Mouse (Mus musculus): ENCODE measurements around the gene Lctl. TPM values are rescaled to one million over a fixed set of nuclear protein-coding genes. Genes with fewer than 3 reads are reported as not detected.
"Not testable (repeated sequence)": the region's sequence is repeated elsewhere in the genome, so short reads cannot be mapped to it uniquely, and the experiment has no call there.

The Lctl gene
- total and polyA plus RNA-seq, 2 experiments from 2014 or later: not detected

DNA sequence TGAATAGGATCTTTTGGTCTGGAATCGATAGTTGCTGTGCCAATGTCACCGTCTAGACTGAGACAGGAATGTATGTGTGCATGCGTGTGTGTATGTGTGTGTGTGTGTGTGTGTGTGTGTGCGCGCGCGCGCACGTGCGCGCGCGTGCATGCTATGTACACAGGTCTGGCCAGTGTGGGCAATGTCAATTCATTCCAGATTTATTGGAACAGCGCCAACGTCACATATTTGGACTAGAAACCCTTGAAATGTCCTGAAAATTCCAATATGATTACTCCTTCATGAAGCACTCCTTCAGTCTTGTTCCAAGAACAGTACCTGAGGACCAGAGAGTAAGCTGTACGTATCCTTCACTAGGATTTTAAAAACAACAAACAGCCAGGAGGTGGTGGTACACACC is 6.4 kb upstream of the Lctl start:
- Histone ChIP-seq H3K9me3 (ENCODE audit: low read length) (no peaks in the 10 kb centered on the region), H3K4me1 (ENCODE audit: insufficient read depth) (no peaks in the 10 kb centered on the region), H3K36me3 (ENCODE audit: insufficient read depth) (no peaks in the 10 kb centered on the region), H3K27me3 (ENCODE audit: insufficient read depth, low read length) (no peaks in the 10 kb centered on the region), H3K4me3 (ENCODE audit: low read depth, low read length) (no peak overlapping the region), H3K4me2 (ENCODE audit: low read depth) (no peak overlapping the region), H3K27ac (ENCODE audit: low read depth, low read length) (no peak overlapping the region), H3K9ac (no peak overlapping the region)
- ATAC-seq (no peak), DNase-seq (no peak)
- no peak for TF ChIP-seq CTCF (IDR thresholded peaks at IDR 0.05; ENCODE audit: low read depth)
- WGBS: 97% methylated on average over 16 of the region's 16 CpGs

DNA sequence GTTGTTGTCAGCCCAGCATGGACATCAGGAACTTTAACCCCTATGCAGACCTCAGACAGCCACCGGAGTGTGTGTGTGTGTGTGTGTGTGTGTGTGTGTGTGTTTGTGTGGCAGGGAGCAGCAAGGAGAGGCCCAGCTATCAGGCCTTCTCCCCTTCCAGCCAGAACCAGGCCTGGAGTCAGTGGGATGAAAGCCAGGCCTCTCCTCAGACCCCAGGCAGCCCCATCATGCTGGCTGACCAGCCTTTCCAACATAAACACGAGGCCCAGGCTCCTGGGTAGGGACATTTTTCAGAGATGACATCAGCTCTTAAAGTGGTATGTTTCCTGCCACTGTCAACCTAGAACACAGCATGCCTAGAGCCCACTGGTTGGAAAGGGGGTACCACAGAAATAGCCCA is 2.3 kb upstream of the Lctl start:
- H3K9ac ChIP-seq: no peak overlapping the region
- no peaks in the 10 kb centered on the region for H3K9me3 ChIP-seq (ENCODE audit: low read length)
- 65% methylated on average over 2 of the region's 2 CpGs for WGBS
- no peak overlapping the region for H3K27ac ChIP-seq (ENCODE audit: low read depth, low read length)
- no peaks in the 10 kb centered on the region for H3K4me1 ChIP-seq (ENCODE audit: insufficient read depth)
- no peaks in the 10 kb centered on the region for H3K36me3 ChIP-seq (ENCODE audit: insufficient read depth)
- H3K4me2 ChIP-seq (ENCODE audit: low read depth): no peak overlapping the region
- no peak for DNase-seq
- ATAC-seq: no peak
- H3K27me3 ChIP-seq (ENCODE audit: insufficient read depth, low read length): no peaks in the 10 kb centered on the region
- H3K4me3 ChIP-seq (ENCODE audit: low read depth, low read length): no peak overlapping the region
- TF ChIP-seq CTCF (IDR thresholded peaks at IDR 0.05; ENCODE audit: low read depth): no peak

DNA sequence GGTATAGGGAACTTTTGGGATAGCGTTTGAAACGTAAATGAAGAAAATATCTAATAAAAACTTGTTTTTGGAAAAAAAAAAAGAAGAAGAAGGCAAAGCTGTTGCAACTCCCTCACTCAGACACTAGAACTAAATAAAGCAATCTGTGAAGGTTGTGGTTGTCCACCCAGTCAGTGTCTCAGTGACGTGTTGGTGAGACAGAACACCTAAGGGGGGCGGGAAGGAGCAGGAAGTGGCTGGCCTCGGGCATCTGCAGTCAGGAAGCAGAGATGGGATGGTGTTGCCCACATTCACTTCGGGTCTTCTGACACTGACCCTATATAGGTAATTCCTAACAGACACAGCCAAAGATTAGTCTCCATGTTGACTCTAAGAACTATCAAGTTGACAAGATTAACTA is 1.2 kb upstream of the Lctl start:
- no peak for DNase-seq
- WGBS: 84% methylated on average over 6 of the region's 6 CpGs

DNA sequence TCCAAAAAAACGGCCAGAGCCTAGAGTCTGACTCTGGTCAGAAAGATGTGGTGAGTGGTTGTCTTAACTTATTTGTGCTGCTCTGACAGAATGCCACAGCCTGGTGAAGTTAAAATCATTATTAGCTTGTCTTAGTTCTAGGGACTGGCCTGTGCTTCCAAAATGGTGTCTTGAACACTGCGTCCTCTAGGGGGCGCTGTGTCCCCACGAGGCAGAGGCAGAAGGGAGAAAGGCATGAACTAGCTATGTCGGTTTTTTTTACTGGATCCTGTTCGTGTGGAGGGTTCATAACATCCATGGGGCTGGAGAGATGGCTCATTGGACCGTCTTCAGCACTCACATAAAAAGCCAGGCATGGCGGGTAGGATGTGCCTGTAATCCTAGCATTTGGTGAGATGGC is 3.0 kb downstream of the Lctl start:
- ATAC-seq: no peak
- 28% methylated on average over 8 of the region's 8 CpGs for WGBS
- H3K27ac ChIP-seq (ENCODE audit: low read depth, low read length): no peak overlapping the region
- DNase-seq: no peak
- H3K4me3 ChIP-seq (ENCODE audit: low read depth, low read length): no peak overlapping the region
- no peak overlapping the region for H3K4me2 ChIP-seq (ENCODE audit: low read depth)
- no peaks in the 10 kb centered on the region for H3K4me1 ChIP-seq (ENCODE audit: insufficient read depth)
- TF ChIP-seq CTCF (IDR thresholded peaks at IDR 0.05; ENCODE audit: low read depth): peak; percentile 64
- H3K27me3 ChIP-seq (ENCODE audit: insufficient read depth, low read length): no peaks in the 10 kb centered on the region
- no peaks in the 10 kb centered on the region for H3K9me3 ChIP-seq (ENCODE audit: low read length)
- no peak overlapping the region for H3K9ac ChIP-seq
- H3K36me3 ChIP-seq (ENCODE audit: insufficient read depth): no peaks in the 10 kb centered on the region

More for the DNA sequence above, 1.2 kb upstream of the Lctl start:
- TF ChIP-seq CTCF (IDR thresholded peaks at IDR 0.05; ENCODE audit: low read depth): no peak
- Histone ChIP-seq H3K27ac (ENCODE audit: low read depth, low read length) (no peak overlapping the region), H3K27me3 (ENCODE audit: insufficient read depth, low read length) (no peaks in the 10 kb centered on the region), H3K4me1 (ENCODE audit: insufficient read depth) (no peaks in the 10 kb centered on the region), H3K36me3 (ENCODE audit: insufficient read depth) (no peaks in the 10 kb centered on the region), H3K4me3 (ENCODE audit: low read depth, low read length) (no peak overlapping the region), H3K4me2 (ENCODE audit: low read depth) (no peak overlapping the region), H3K9me3 (ENCODE audit: low read length) (no peaks in the 10 kb centered on the region), H3K9ac (no peak overlapping the region)
- ATAC-seq: no peak

DNA sequence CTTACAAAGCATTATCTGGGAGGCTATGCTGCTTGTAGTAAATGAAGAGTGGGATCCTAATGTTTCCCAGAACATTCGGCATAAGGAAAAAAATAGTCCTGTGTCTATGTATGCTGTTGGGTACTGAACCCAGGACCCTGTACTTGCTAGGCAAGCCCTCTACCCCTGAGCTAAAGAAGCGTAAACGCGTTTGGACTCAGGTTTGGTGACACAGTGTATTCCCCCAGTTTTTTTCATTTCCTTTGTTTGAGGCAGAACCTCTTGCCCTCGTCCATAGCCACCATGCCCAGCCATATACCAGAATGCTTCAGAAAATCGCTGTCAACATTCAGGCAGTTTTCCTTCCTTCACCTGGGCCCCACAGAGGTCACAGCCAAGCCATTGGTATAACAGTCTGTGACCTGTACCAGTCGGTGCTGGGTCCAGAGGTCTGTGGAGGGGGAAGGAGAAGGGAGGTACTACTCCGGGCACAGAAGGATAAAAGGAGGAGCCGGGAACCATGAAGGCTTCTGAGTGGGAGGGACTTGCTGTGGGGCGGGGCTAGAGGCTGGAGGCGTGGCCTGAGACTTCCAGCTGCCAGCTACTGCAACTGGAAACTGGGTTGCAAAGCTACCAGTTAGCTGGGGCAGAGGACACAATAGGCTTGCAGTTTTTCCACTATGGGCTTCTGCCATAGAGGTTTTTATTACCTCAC is 3.8 kb downstream of the Lctl start:
- WGBS: 48% methylated on average over 11 of the region's 11 CpGs
- Histone ChIP-seq H3K27ac (ENCODE audit: low read depth, low read length) (no peak overlapping the region), H3K9me3 (ENCODE audit: low read length) (no peaks in the 10 kb centered on the region), H3K4me2 (ENCODE audit: low read depth) (no peak overlapping the region), H3K36me3 (ENCODE audit: insufficient read depth) (no peaks in the 10 kb centered on the region), H3K9ac (no peak overlapping the region), H3K27me3 (ENCODE audit: insufficient read depth, low read length) (no peaks in the 10 kb centered on the region), H3K4me1 (ENCODE audit: insufficient read depth) (no peaks in the 10 kb centered on the region), H3K4me3 (ENCODE audit: low read depth, low read length) (no peak overlapping the region)
- no peak for ATAC-seq
- DNase-seq: no peak
- no peak for TF ChIP-seq CTCF (IDR thresholded peaks at IDR 0.05; ENCODE audit: low read depth)

DNA sequence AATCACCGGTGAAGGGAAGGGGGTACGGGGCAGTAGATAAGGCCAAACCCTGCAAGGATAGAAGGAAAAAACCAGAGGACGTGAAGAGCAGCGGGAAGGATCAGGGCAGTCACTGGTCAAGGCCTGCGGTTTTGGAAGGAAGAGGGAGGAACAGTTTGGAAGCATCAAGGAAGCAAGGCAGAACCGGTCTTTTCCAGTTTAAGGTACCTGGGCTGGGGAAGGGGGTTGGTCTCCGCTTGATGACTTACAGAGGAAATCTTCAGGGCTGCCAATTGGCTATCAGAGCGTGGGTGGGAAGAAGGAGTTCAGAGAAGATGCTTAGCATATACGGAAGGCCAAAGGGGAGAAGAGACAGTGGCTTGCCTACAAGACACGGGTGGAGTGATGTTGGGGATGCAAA is 5.7 kb downstream of the Lctl start:
- TF ChIP-seq CTCF (IDR thresholded peaks at IDR 0.05; ENCODE audit: low read depth): no peak
- Histone ChIP-seq H3K4me1 (ENCODE audit: insufficient read depth) (no peaks in the 10 kb centered on the region), H3K4me2 (ENCODE audit: low read depth) (no peak overlapping the region), H3K9me3 (ENCODE audit: low read length) (no peaks in the 10 kb centered on the region), H3K9ac (no peak overlapping the region), H3K27me3 (ENCODE audit: insufficient read depth, low read length) (no peaks in the 10 kb centered on the region), H3K36me3 (ENCODE audit: insufficient read depth) (no peaks in the 10 kb centered on the region), H3K4me3 (ENCODE audit: low read depth, low read length) (no peak overlapping the region), H3K27ac (ENCODE audit: low read depth, low read length) (no peak overlapping the region)
- ATAC-seq (no peak), DNase-seq (no peak)
- WGBS: 94% methylated on average over 10 of the region's 10 CpGs

DNA sequence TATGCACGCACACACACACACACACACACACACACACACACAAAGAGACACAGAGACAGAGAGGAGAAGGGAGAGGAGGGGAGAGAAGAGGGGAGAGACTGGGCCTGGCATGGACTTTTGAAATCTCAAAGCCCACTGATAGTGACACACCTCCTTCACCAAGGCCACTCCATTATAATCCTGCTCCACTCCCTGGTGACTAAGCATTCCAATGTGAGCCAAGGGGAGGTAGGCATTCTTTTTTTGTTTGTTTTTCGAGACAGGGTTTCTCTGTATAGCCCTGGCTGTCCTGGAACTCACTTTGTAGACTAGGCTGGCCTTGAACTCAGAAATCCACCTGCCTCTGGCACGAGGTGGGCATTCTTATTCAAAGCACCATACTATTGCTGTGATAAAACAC is 7.9 kb downstream of the Lctl start:
- WGBS: 61% methylated on average over 3 of the region's 3 CpGs
- not testable (repeated sequence) for H3K9ac ChIP-seq; H3K4me3 ChIP-seq (ENCODE audit: low read depth, low read length); H3K36me3 ChIP-seq (ENCODE audit: insufficient read depth); ATAC-seq; H3K27me3 ChIP-seq (ENCODE audit: insufficient read depth, low read length); H3K4me1 ChIP-seq (ENCODE audit: insufficient read depth); H3K27ac ChIP-seq (ENCODE audit: low read depth, low read length); DNase-seq; H3K9me3 ChIP-seq (ENCODE audit: low read length); H3K4me2 ChIP-seq (ENCODE audit: low read depth)

Measured in forebrain, postnatal 0 days (tissue).